Mouse (Mus musculus) ovary, postnatal 36 days (tissue): ENCODE measurements around the gene Gtf2h4.
A peak's percentile ranks its signal among the peaks of the same experiment; 100 is the strongest.

Source experiments
- DNase-seq: peaks from one replicate; pipeline ENCODE4 v3.0.0; 2022; ENCODE audit warnings: low spot score, mixed read lengths

Gene Gtf2h4

GRCm38 (mm10) chr17:35697429-35697758 is 23.9 kb upstream of the Gtf2h4 start:
- DNase-seq = no peak

GRCm38 (mm10) chr17:35696691-35697090 is 23.2 kb upstream of the Gtf2h4 start:
- DNase-seq = no peak

GRCm38 (mm10) chr17:35695289-35695688 is 21.8 kb upstream of the Gtf2h4 start:
- DNase-seq = no peak

GRCm38 (mm10) chr17:35693906-35694305 is 20.4 kb upstream of the Gtf2h4 start:
- DNase-seq = no peak

- DNase-seq = no peak
Measured at GRCm38 (mm10) chr17:35692368-35692767, 18.8 kb upstream of the Gtf2h4 start.

GRCm38 (mm10) chr17:35691811-35692210 is 18.3 kb upstream of the Gtf2h4 start:
- DNase-seq = no peak

GRCm38 (mm10) chr17:35689936-35690645 is 16.6 kb upstream of the Gtf2h4 start:
- DNase-seq = no peak

GRCm38 (mm10) chr17:35688347-35689175 is 15.0 kb upstream of the Gtf2h4 start:
- DNase-seq = no peak

- no peak for DNase-seq
Measured at GRCm38 (mm10) chr17:35685061-35685460, 11.5 kb upstream of the Gtf2h4 start.

GRCm38 (mm10) chr17:35681986-35682385 is 8.4 kb upstream of the Gtf2h4 start:
- no peak for DNase-seq

GRCm38 (mm10) chr17:35680591-35680990 is 7.1 kb upstream of the Gtf2h4 start:
- no peak for DNase-seq

- no peak for DNase-seq
Measured at GRCm38 (mm10) chr17:35672527-35672926, 1.0 kb downstream of the Gtf2h4 start.

- DNase-seq = no peak
Measured at GRCm38 (mm10) chr17:35671846-35672245, 1.7 kb downstream of the Gtf2h4 start.

GRCm38 (mm10) chr17:35669731-35670130 is 3.8 kb downstream of the Gtf2h4 start:
- DNase-seq = peak; percentile 2

- peak; percentile 96 for DNase-seq
Measured at GRCm38 (mm10) chr17:35667334-35668065, 6.0 kb downstream of the Gtf2h4 start, which contains the start of gene Vars2. TSS of gene Vars2 (minus strand) at chr17:35667592.

- DNase-seq = no peak
Measured at GRCm38 (mm10) chr17:35666851-35667256, 6.7 kb downstream of the Gtf2h4 start.

GRCm38 (mm10) chr17:35665957-35666515 is 7.5 kb downstream of the Gtf2h4 start:
- DNase-seq = peak; percentile 29

- no peak for DNase-seq
Measured at GRCm38 (mm10) chr17:35653086-35653485, 20.5 kb downstream of the Gtf2h4 start.

- no peak for DNase-seq
Measured at GRCm38 (mm10) chr17:35649429-35649828, 24.1 kb downstream of the Gtf2h4 start.

- DNase-seq = no peak
Measured at GRCm38 (mm10) chr17:35643609-35644236, 29.8 kb downstream of the Gtf2h4 start, which contains the start of gene Mucl3. TSS of gene Mucl3 (minus strand) at chr17:35643695.

- no peak for DNase-seq
Measured at GRCm38 (mm10) chr17:35639352-35639751, 34.2 kb downstream of the Gtf2h4 start.
